Mouse (Mus musculus) heart, postnatal 0 days (tissue): ENCODE data around the gene Zfp131.

ENCODE experiments used
- CTCF ChIP-seq: IDR thresholded peaks from 2 replicates; pipeline ENCODE4 v1.5.1; 2016; ENCODE audit warnings: antibody characterized with exemption, control low read depth, low read depth
- EP300 ChIP-seq: IDR thresholded peaks from 2 replicates; pipeline ENCODE4 v1.6.1; 2016; ENCODE audit warnings: antibody characterized with exemption, low read depth

DNA sequence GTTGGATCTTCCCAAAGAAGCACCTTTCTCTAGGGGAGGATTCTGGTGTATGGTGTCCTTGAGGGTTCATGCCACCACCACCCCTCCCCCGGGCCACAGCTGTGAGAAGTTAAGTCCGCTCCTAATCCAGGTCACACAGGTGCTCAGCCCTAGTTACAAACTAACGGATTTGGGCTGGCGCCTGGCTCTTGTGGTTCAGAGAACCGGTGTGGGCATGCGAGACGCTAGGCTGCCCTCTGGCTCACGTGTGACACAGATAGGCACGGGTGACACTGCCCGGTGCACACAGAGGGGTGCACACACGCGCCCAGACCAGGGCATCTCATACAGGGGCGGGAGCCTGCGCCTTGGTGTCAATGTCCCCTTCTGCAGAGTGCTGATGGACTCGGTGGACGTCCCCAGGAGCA, 35.5 kb downstream of the Zfp131 start:
- TF ChIP-seq EP300 = no peak
- no peak for TF ChIP-seq CTCF
